Mouse (Mus musculus) layer of hippocampus, postnatal 10 days (tissue): ENCODE results near the gene Etv6. TPM values are rescaled to one million over a fixed set of nuclear protein-coding genes. Genes with fewer than 3 reads are reported as not detected.

ENCODE experiments used
- DNase-seq, 2 experiments: peaks; one replicate each; pipeline ENCODE4 v3.0.0; 2021; ENCODE audit warnings: low spot score in 2 of 2
- total RNA-seq, 2 experiments: library from RNA; stranded (reverse); gene quantifications; 2 replicates each; pipeline ENCODE4 v1.2.3; 2021

Gene Etv6
- total RNA-seq, 2 experiments from 2014 or later, result 12.0 to 13.8 TPM

DNA sequence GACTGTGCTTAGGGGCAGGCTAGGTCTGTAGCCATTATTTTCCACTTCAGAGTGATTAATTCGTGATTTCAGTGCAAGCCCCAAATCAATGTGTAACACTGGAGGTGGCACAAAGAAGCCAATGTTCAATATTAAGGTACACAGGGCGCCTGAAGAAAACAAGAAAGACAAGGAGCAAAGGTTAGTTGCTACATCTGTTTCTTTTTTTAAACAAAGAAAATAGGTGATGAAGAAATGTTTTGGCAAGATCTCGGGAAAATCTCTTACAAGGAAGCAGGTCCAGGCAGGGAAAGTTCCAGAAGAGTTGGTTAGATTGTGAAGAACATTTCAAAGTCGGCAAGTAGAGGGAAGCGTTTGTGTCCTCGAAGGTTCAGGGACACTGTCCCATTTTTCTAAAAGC, 39.5 kb downstream of the Etv6 start:
- no peak for DNase-seq

DNA sequence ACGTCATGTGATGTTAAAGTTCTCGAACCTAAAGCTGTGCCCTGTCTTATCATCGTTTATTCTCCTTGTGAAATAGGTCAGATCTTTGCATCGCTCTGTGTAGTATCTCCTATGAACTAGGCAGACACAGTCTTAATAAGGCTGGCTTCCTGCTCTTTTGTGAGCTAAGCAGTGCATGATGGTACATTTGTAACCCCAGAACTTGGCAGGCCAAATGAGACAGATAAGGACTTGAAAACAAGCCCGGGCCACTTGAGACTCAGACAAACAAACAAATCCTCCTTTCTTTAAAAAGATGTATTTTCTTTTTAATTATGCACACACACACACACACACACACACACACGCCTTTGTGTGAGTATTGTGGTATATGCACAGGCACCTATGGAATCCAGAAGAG, 42.5 kb downstream of the Etv6 start:
- no peak for DNase-seq

DNA sequence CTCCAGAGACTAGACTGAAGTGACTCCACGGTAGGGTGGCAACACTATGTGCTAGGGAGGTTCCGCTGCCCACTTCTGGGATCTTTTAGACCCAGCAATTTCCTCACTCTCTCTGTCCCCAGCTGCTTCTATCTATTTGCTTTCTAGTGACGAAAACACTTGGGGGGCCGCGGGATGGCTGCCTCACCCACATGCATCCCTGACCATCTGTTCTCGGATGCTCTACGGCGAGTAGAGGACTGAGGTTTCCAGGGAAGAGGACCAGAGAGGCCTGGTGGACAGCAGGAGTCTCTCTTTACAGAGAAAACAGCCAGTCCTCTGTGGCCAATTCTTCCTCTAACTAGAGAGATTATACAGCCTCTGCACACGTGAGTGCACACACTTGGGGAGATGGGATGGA, 43.6 kb downstream of the Etv6 start:
- DNase-seq, result peak in 1 of 2 experiments; percentile 17

DNA sequence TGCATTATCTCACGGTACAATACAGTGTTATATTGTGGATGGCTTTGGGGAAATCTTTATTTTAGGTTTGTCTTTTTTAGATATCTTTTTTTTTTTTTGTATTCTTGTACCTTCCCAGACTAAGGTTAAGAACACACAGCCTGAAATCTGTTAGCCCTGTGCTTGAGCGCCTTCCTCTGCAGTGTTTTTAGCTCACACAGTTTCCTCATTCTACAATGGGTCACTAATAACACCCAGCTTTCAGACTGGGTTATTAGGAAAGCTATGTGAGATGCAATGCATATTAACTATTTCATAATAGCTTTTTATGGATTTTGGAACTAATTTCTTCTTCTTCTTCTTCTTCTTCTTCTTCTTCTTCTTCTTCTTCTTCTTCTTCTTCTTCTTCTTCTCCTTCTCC, 44.1 kb downstream of the Etv6 start:
- DNase-seq, result no peak

DNA sequence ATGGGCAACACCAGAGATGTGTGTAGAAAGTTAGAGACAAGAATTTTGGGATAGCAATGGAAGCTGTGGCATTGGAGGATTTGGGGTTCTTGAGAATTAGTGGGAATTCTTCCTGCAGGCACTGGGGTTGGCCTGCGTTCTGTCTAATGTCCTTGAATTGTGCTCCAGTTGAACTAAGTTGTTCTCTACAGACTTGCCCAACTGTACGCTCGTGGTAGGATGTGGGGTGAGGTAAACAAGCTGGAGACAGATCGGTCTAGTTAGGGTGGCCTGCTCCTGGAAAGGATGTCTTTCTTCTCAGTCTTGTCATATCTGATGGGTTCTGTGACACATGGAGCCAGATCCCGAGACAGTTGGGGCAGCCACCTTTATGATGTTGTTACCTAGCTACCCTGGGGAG, 45.4 kb downstream of the Etv6 start:
- no peak for DNase-seq

DNA sequence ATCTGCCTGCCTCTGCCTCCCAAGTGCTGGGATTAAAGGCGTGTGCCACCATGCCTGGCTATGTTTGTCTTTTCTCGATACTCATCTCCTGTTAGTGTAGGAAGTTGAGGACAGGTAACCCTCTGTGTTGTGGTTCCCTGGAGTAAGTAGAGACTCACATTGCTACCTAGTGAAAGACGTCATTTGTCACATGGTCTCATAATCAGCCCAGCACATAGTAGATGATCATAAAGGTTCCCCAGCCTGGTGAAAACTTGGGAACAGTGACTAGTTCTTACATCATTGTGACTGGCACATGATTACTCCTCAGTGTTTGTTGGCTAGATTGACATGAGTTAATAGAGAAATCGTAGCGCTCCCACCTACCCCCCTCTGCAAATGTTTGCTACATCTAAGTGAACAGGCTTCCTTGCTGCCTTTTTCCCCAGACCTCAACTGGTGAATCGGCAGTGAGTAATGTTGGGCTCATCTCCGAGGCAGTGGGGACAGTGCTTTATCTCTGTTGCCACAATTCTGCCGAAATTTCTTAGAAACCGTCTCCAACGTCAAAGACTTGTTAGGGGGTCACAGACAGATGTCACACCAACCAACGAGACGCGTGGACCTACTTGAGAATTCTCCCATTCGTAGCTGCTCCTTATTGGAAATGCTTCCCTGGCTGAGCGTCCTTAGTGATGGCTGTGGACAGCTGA, 46.9 kb downstream of the Etv6 start:
- no peak for DNase-seq

DNA sequence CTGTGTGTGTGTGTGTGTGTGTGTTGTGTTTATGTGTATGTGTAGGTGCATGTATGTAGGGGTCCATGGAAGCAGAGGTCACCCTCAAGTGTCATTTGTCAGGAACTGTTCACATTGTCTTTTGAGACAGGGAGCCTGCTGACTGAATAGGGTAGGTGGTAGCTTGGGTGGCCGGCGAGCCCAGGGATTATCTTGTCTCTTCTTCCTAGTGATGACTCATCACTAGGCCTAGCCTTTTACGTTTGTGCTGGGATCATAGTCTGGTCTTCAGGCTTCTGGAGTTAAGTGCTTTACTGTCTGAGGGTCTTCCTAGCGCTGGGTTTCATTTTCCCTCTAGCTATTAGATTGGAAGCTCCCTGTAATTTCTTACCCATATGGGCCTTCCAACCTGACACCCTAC, 47.9 kb downstream of the Etv6 start:
- DNase-seq, result no peak

DNA sequence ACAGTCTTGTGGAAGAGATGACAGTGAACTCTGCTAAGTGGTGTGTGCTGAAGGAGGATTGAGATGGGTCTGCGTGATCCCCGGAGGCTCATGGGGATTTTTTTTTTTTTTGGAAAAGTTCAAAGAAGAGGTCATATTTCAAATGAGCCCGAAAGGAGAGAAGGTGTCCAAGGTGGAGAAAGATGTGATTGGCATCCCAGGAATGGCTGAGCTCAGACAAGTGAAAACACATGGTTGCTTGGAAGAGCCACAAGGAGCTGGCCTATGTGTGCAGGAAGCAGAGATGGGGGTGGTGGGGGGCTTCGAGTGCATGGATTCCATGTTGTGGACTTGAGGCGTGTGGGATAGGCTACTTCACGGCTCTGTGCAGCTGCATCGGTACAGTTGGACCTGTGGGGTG, 50.9 kb downstream of the Etv6 start:
- DNase-seq, result no peak

DNA sequence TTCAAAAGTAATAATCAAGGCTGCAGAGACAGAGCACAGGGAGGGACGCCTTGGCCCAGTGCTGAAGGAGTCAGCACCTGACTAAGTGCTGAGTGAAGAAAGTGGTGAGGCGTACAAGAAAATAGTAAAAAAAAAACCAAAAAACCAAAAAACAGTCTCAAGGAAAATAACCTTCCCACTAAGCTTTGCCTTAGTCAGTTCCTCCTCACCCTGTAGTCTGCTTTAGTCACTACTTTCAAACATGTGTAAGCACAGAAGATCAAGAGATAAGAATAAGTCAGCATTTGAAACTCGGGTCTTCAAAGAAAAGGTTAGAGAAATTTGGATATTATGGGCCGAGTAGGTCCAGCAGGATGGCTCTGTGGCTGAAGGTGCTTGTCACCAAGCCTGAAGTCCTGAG, 52.2 kb downstream of the Etv6 start:
- no peak for DNase-seq

DNA sequence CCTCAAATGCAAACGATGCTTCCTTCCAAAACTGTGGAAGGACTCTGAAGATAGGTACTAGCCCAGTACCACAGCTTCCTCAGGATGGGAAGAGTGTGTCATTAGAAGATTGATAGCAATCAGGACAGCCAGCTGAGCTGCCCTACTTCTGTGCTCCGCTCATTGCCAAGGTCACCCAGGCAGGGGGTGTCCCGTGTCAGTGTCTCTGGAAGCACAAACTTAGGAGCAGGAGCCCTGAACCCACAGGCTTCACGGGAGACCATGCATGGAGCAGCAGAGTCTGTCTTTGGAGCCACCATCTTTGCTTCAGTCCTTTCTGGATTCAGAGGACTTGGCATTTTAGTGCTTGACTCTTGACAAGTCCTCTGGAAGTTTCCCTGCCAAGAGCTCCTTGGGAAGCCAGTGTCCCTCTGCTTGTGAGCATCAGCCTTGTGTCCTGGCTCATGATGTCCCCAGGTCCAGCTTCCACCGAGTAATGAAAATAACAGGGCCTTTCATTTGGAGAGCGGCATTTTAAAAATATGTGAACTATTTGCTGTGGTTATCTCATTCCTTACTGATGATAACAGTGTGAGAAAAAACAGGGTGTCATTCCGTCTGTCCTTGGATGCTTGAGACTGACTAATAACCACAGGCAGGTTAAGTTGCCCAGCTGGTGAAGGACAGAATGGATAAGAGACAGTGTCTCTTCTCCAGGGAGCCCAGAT, 54.3 kb downstream of the Etv6 start:
- DNase-seq, result no peak

DNA sequence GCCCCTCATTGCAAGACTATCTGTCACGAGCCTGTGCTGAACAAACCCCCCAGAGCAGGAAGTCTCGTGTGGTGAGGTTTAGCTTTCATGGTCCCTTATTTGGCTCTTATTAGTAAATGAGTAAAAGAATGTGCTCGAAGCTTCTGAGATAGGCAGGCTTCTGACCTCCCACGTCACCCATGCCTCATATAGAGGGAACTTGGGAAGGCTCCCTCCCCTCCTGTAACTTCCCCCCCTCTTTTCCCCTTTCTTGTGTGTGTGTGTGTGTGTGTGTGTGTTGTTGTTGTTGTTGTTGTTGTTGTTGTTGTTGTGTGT, 54.8 kb downstream of the Etv6 start:
- no peak for DNase-seq

DNA sequence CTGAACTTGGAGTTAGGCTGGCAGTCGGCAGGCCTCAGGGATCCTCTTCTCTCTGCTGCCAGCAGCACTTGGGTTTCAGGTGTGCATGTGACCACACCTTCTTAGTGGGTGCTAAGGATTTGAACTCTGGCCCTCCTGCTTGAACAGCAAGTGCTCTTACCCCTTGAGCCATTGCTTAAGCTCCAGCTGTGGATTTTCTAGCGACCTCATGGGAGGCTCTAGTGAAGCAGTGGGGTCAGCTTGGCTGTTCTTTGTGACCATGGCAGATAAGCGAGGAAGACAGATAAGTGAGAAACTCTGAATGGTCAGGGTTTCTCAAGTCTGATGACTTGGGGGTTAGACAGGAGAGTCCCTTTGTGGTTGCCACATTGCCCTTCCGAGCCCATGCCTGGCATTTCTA, 55.4 kb downstream of the Etv6 start:
- DNase-seq, result no peak

DNA sequence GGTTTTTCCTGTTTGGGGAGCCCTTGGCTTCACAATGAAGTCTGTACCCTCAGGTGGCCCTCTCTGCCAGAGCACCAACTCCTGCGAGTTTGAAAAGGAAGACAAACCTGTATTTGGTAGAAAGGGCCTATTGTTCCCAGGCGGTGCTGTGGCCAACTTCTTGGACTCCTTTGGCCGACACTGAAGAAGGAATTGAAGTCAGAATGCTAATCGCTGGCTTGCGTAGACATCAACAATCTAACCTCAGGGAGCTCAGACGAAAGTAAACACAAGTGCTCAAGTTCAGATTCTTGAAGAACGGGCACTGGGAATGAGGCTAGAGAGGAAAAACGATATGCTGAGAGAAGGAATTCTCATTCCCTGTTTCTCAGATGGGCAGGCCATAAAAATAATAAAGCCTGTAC, 55.9 kb downstream of the Etv6 start:
- no peak for DNase-seq

DNA sequence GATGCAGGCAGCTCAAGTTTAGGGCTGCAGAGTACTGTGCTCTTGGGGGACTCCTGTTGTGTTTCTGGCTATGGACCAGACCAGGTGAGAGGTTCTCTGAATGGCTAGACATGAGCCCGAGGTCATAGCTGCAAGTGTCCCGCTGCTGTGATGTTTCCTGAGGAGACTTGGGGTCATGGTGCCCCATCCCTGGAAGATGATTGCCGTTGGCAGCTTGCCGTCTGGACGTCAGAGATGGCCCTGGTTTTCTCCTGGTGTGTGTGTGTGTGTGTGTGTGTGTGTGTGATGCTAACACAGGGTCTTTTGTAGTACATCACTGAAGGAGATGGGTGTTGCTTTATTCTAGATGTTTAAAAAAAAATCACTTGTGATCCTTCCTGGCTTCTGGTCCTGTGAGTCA, 58.6 kb downstream of the Etv6 start:
- no peak for DNase-seq

DNA sequence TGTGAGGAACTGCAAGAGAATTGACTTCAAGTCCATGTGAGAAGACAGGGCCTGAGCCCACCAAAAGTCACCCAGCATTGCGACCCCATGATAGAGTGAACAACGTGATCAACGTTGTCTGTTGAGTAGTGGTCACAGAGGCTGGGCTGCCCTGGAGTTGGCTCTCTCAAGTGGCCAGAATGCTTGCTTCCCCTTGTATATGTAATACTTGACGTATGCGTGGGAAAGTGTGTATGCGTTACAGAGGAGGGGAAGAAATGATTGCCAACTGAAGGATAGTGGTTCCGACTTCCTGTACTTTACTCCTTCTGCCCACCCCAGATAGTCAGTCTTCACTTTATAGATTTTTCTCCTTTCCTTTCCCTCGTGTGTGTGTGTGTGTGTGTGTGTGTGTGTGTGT, 59.1 kb downstream of the Etv6 start:
- no peak for DNase-seq

DNA sequence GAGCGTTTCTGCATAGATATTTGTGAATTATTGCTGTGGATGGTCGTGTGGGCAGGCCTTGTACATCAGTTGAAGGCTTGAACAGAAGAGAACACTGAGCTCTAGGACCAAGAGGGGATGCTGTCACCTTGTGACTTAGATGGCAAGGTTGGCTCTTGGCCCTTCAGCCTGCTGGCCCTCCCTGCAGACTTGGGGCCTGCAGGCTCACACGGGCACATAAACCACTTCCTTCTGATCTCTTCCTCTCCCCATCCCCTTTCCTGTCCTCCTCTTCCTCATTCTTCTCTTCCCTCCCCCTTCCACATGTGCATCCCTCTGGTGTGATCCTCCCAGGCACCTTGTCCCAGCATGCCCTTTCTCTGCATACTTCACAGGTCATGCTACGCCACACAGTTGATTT, 60.1 kb downstream of the Etv6 start:
- no peak for DNase-seq

DNA sequence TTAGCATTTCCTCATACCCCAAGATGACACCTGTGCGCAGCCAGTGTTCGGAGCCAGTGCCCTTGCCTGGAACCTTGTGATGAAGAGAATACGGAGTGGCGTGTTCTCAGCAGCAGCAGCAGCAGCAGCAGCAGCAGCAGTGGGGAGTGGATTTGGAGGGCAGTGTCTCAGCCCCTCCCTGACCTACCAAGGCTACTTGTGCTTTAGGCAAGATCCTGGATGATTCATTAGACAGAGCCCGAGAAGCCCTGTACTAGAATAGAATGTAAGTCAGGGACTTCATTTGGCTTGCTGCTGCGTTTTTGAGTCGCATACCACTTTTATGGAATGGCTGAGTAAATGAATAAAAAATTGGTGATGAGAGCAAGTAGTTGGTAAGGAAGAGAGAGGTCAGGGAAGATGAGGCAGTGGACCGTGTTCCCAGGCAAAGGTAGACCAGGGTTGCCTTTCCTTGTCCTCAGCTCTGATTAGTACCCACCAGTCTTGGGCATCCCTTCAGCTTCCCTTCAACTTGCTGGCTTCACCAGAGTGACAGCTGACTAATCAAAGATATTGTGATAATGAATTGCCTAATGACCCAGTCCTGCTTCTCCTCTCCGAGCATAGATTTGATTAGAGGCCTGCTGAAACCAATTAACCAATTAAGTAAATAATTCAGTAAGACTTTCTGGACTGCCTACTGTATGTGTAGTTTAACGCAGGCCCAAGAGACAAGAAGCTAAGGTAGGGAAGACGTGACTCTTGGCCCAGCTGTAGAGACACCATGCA, 64.7 kb downstream of the Etv6 start:
- DNase-seq, result no peak

DNA sequence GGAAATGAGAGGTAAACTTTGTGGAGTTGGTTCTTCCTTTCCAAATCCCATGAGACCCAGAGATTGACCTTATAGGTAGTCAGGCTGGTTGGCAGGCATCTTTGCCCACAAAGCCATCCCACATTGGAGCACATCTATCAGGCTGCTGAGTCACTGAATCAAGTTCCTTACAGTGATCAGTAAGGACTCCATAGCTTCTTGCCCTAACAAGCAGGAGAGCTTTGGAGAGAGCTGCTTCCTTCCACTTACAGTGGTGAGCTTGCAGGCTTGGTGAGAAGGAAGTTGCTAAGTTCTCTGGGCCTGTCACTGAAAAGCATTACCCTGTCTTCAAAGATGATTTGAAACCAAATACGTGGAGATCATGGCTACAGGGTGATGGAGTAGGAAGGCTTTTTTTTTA, 66.9 kb downstream of the Etv6 start:
- no peak for DNase-seq

DNA sequence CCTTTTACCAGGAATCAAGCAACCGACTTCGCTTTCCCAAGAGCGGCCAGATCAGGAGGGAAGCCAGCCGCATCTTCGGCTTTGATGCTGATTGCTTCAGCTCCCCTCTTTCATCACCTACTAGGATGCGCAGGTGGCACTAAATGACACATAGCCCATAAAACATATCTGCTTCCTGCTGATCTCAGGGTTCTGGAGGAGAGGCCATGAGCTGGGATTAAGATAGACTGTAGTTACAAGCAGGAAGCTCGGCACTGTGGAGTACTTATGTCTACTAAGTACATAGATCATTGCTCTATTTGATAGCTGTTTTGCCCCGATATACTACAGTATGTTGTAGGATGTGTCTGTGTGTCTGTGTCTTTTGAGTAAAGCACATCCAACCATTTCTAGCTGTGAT, 68.0 kb downstream of the Etv6 start:
- no peak for DNase-seq

DNA sequence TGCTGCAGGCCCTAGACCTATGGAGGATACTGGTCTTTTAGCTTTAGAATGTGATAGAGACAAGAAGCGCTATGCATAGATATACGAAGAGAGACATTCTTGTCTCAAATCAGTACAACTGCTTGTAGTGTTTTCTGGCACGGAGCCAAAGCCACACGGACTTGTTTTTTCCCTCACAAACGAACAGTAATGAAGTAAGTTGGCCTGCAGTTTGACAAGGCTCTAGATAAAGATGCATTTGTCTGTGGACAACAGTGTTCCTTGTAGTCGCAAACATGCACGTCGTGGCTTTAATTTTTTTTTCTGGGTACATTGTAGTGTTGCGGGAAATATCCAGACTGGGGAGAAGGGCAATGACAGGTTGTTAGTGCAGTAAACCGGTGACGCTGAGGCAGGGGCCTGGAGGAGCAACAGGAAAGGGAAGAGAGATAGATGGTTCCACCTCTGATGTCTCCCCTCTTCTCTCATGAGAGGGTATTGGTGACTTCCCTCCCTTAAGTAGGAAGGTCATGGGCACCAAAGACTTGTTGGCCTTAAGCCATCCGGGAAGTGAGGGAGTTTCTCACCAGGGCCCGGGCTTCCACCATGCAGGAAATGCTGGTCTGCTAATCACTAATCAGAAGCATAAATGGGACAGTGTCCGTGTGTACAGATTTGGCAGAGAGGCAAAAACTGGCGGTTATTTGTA, 70.2 kb downstream of the Etv6 start:
- peak in 1 of 2 experiments; percentile 37 for DNase-seq

DNA sequence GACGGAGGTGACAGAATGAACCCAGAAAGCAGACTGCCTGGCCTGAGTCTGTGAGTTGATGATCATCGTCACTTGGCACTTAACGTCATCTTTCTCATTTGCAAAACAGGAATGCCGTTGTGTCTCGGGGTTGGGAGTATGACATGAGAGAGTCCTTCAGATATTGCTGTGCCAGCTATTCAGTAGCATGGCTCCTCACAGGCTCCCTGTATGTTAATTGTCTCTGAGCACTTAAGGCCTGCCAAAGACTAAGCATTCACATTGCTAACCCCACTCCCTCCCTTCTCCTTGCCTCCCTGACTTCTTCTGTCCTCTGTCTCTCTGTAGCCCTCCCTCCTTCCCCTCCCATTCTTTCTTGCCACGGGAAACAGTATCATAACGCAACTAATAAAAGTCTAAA, 72.2 kb downstream of the Etv6 start:
- DNase-seq, result no peak

DNA sequence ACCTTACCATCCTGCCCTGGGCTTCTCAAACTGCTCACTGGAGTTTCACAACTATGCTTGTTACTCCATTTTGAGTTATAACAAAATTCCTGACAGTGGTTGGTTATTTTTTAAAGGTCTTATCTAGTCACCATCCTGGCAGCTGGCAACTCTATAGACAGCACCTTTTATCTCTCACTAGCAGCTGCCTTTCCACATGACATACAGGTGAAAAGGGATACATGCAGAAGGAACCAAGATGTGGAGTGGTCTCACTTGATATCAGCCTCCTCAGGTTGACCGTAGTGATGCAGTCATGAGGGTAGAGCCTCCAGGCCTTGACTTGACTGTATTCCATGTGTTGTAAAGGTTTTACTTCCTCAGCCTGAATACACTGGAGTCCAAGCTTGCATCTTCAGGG, 74.2 kb downstream of the Etv6 start:
- no peak for DNase-seq
